Mouse (Mus musculus) urinary bladder, postnatal 14 days (tissue): ENCODE results near the gene Rab6b.
"Not testable (repeated sequence)": the region's sequence is repeated elsewhere in the genome, so short reads cannot be mapped to it uniquely, and the experiment has no call there.

ENCODE experiments used
- DNase-seq: peaks from one replicate; pipeline ENCODE4 v3.0.0; 2021; ENCODE audit warnings: low spot score

Rab6b gene

DNA sequence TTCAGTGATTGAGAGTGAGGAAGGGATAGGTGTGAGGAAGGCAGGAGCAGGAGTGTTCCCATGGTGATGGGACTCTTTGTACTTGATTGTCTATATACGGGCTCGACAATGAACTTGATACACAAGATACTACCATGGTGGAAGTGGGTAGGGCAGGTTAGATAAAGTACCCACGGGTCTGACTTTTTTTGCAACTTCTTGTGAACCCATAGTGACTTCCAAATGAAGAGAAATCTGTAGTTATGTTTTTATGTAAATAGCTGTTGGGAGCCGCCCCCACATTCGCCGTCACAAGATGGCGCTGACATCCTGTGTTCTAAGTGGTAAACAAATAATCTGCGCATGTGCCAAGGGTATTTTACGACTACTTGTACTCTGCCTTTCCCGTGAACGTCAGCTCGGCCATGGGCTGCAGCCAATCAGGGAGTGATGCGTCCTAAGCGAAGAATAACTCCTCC lies 3.2 kb upstream of the Rab6b start:
- not testable (repeated sequence) for DNase-seq

DNA sequence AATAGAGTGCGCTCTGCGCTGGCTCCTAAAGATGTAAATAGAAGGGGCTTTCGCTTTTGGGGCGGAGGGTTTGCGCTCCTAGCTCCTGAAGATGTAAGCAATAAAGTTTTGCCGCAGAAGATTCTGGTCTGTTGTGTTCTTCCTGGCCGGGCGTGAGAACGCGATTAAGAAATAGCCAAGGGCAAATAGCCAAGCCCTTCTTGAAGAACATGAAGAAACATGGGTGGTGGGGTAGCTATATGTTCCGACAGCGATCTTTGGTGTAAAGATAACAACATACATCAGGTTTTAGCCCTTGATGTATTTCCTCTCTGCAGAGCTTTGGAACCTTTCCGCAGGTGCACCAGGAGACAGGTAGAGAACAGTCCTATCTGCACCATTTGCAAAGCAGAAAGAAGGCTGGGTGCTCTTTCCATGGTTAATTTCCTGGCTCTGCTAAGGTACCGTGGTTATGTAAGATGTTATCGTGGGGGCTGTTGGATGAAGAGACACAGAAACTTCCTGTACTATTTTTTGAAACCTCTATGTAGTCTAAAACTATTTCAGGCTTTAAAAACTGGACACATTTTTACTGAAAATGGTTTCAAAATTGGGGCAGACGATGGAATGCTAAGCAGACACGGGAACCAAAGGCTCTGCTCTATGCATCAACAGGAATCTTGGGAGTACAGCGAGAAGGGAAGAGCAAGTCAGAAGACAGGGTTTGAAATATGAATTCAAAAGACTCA lies 2.5 kb upstream of the Rab6b start:
- DNase-seq: no peak

DNA sequence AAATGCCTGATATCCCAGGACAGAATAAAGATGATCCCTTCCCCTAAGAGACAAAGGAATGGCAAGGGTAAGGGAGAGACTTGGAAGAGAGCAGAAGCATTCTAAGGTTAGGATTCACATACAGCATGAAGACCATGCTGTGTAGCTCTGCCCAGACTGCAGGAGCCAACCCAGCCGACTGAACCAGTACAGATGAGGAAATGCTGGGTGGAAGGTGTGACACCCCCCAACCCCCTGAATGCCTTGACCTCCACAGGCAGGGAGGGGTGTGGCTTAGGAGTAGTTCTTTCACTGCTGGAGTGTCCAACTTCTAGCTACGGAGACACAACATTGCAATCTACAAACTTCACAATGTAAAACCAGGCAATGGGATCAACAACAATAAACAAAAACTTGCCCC lies 1.7 kb upstream of the Rab6b start:
- no peak for DNase-seq

DNA sequence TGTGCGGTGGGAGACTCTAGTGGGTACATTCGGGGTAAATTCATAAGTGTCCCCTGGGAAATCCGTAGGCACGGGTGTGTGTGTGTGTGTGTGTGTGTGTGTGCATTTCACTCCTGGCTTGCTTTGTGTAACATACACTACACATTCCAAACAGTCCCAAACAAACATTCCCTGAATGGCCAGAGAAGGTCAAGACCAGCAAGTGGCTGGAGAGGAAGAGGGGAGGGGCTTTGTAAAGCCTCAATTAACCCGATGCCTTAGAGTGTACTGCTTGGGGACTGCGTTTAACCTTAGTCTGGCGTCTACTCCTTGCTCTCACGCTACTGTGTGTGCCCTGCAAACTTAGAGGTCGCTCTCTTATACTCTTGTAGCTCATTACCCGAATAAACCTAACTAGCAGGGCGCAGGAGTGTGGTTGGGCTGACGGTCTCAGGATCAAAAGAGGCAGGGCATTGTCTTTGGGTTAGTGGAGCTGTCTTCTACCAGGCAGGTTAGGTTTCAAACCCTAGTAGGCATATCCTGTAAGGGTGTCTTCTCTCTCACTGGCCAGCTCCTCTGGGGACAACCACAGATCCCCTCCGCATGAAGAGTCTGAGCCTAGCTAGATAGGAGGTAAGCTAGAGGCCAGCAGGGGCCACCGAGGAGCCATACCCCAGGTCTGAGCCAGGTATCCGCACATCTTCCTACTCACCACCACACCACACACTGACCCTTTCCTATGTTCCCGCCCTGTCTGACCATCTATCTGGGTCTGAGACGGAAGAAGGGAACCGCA lies 673 bp upstream of the Rab6b start:
- DNase-seq: no peak

DNA sequence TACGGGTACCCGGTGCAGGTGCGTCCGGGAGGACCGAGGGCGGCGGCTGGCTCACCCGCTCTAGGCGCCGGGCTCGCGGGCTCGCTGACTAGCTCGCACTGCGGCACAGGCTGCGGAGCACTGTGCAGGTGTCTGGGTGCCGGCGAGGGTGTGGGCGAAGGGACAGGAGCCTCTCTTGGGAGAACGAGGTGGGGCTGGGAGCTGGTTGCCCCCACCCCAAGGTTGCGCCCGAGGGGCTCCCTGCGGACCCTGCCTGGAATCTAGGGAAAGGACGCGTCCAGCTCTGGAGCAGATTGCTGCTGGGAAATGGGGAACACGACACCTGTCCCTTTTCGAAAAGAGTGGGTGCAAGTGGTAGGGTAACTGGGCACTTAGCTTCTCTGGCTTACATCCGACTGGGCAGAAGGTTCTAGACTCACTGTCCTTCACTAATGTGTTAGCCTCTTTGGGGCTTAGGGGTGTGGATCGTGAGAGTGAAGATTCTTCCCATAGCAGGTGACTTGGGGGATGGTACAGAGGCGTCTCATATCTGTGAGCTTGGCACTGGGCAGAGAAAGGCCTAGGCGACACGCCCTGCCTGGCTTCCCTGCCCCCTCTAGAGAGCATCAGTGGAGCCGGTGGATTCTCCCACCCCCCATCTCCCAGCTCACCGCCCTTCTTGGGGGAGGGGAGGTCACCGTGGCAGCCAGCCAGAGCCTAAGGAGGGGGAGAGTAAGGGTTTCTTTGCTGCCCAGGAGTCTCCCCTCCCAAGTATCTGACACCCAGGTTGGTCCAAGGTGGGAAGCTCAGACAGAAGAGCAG lies 1.1 kb downstream of the Rab6b start:
- no peak for DNase-seq

DNA sequence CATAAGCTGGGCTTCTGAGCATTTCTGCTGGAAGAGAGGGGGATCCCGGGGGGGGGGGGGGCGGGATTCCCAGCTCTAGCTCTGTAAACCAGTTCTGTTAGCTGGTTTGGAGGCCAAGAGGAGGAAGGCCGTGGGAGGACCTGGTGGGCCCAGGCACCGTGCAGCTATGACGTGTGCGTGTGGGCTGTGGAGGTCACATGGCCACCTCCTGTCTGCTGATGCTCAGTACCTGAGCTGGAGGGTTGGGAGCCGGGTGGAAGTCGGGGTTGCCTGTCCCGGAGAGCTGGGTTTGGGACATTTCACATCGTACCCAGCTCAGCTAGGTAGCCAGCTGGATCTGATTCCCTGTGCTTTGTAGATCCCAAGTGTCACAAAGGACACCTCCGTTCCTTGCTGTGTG lies 1.8 kb downstream of the Rab6b start:
- DNase-seq: no peak

DNA sequence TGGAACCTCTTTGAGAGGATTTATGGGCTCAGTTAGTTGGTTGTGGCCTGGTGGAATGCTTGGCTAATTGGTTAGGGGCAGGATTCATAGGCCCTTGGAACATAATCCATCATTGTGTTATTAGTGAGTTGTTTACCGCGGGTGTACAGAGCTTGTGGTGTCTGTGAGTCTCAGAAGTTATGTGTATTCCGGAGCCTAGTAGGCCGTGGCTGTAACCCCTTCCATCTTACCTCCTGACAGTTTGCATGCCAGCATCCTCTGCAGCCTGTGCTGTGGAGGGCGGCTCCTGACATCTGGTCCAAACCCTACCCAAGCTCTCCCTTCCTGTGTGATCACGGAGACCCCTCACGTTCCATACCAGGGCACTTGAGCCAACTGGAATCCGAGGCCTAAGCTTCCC lies 2.7 kb downstream of the Rab6b start:
- DNase-seq: no peak

DNA sequence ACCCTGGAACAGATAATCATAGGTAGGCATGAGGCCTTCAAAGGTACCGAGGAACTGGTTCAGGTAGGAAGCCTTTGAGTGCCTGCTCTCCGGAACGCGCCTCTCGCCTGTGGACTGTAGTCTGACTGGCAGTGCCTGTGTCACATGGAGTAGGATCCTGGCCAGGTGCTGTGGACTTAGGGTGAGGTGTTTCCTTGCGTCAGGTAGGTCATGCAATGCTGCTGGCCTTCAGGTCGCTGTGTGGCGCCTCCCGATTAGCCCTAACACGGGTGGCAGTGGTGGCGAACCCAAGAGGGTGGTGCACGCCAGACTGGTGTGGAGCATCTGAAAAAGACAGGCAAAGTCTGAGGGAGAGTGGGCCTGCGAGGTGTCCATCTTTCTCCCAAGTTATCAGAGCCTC lies 3.3 kb downstream of the Rab6b start:
- no peak for DNase-seq

DNA sequence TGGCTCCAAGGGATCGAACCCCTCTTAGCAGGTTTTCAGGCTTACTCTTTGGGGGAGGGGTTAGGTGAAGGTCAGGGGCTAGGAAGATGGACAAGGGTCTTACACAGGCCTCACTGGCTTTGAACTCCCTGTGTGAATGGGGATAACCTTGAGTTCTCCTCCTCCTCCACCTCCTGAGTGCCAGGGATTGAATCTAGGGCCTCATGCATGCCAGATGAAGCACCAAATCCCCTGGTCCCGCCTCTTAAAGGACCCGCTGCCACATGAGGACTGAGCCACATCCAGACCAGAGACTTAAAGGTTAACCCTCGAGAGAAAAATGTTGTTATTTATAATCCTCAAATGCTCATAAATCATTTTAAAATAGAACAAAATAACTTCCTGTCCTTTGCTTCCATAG lies 5.4 kb downstream of the Rab6b start:
- no peak for DNase-seq

DNA sequence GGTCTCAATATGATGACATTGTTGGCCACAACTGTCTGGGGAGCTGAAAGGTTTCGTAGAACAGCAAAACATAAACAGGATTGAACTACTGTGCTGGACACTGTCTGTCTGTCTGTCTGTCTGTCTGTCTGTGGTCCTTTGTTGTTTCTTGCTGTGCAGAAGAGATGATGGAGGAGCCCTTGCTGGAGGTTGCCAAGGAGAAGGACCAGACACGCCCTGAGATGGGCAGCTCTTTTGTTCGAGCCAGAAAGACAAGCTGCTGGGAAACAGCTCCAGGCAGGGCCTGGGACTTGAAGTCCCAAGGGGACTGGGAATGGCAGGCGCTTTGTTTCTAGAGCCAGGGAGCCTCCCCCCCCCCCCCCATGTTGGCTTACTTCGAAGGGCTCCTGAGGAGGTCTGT lies 5.9 kb downstream of the Rab6b start:
- DNase-seq: no peak

DNA sequence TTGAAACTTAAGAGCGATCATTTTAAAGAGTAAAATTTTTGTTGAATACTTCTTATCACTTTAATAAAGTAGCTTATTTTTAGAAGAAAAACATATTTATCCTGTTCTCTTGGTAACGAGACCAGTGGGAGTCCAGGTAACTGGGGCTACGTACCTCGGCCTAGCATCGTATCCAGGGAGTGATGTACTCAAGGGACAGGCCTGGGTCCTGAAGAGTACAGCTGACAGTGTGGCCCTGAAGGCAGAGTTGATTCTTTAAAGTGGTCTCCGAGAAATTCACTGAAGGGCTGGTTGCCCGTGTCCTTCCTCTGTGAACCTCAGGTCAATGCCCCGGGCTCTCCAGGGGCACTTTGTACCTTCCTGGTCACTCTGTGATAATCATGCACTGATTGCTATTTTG lies 6.4 kb downstream of the Rab6b start:
- no peak for DNase-seq

DNA sequence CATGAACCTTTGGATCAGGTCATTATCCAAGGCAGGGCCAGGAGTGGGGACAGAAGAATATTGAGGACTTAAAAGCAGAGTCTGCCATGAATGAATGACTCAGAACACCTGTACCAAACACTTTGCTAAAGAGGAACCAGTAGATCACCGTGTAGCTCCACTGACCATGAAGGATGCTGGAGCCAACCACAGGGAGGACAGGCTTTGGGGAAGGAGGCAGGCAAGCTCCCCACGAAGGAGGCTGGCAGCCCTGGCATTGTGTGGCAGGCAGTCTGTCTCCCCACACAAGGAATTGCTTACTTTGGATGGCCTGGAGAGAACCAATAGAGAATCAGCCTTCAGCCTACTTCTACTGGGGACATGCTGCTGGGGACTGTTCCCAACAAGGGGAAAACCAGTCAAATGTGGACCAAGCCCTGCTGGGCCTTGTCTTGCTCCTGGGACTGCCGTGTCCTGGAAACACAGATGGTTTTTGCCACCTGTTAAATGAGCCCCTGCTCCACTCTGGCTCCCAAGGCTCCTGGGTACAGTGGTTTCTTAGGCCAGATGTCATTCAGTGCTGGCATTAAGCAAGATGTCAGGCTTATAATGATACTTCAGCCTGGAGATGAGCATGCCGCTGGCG lies 7.2 kb downstream of the Rab6b start:
- no peak for DNase-seq

DNA sequence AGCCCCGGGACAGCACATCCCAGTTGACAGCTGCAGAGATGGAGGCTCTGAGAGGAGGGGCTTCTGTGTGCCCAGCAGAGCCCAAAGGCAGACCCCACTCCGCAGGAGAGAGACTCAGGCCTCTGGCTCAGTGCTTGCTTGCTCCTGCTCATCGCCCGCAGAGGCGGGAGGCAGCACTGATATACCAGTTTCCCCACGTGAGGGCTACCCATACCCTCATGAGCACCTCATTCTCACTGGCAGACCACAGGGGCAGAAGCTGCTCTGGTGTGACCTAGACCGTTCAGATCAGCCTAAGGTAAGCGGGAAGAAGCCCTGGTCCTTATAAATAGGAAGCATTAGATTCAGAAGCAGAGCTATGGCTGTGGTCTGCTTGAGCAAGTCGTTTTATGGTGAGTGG lies 8.2 kb downstream of the Rab6b start:
- no peak for DNase-seq

DNA sequence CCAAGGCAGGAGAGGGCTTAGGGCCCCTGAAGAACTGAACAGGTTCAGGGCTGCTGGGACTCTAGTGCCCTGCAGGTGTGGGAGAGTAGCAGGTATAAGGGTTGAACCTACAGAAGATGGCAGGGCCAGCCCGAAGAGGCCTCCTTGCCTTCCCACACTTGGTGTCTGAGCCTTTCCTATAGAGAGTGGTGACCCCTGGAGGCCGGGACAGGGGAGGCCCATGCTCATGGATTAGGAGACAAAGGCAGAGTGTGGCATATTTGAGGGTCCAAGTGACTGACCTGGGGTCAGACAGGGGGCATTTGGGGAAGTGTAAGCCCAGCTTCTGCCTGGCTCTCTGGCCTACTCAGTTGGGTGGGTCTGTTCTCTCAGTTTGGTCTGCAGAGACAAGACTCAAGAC lies 8.6 kb downstream of the Rab6b start:
- no peak for DNase-seq

DNA sequence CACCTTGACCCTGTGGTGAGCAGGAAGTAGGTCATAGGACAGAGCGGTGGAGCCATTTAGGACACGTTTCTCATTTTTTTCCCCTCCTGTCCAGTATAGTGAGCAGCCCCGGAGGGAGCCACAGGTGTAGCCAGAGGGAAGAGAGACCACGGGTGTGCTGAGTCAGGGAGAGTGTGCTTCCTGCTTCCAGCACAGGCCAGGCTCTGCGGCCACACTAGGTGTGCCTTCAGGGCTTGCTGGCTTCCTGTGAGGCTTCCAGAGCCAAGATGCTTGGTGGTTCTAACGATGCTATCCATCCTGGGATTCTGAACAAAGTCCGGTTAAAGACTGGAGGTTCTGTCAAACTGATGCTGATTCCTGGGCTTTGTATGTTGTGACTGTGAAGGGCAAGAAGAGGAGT lies 10.0 kb downstream of the Rab6b start:
- DNase-seq: no peak

DNA sequence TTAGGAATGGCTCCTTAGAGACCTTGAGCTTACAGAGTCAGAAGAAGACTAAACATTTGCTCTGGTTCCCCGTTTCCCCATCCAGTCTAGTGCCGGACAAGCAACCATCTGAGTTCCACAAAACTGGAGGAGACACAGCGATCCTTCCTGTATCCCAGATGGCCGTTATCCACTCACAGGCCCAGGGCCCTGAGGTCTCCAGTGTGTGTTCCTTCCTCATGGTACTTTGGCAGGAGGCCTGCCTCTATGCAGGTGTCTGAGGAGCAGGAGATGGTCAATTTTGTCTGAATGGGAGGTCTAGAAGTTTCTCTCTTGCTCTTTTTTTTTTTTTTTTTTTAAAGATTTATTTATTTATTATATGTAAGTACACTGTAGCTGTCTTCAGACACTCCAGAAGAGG lies 13.2 kb downstream of the Rab6b start:
- no peak for DNase-seq

DNA sequence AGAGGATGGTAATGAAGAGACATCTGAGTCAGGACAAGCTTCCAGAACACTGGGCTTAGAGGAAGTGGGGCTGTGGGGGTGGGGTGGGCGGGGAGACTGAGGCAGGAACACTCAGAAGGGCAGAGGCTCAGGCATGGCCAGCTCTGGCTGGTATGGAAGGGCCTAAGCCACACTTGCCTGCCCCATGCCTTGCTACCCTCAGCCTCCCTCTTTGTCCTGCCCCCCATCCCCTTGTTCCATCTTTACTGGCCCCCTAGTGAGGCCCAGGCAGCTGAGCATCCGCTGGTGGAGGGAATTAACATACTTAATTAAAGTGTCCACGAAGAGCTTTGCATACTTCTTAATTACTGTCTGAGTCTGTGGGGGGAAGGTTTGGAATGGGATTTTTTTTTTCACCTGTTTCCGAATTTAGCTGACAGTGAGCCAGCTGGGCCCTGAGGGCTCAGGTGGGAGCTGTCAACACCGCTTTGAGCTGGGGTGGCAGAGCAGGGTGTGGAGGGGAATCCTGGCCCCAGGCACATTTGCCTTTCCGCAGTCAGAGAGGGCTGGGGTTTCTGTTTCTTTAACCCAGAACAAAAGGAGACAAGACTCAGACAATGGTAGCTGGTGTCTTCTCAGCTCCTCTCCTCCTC lies 22.0 kb downstream of the Rab6b start:
- no peak for DNase-seq

DNA sequence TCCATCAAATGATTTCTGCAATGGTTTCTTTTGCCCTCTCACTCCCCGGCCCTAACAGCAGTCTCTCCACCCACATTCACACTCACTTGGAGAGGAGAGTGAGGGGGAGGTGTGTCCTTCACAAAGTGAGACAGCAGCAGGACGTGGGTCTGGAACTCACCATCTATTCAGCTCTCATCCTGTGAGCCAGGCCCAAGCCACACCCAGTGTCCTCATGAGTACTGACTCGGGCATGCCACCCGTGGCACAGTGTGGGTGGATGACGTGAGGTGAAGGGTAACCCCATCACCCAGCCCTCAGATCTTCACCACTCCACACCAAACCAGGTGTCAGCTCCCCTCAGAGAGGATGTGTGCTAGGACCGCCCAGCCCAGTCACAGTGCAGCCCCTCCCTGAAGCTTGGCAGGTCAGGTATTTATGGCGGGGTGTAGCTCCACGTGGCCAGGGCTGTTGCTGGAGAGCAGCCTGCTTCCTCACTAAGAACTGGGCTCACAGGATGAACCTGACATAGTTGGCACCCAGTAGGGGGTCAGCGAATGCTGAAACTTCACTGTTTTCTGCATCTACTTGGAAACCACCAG lies 23.0 kb downstream of the Rab6b start:
- DNase-seq: no peak

DNA sequence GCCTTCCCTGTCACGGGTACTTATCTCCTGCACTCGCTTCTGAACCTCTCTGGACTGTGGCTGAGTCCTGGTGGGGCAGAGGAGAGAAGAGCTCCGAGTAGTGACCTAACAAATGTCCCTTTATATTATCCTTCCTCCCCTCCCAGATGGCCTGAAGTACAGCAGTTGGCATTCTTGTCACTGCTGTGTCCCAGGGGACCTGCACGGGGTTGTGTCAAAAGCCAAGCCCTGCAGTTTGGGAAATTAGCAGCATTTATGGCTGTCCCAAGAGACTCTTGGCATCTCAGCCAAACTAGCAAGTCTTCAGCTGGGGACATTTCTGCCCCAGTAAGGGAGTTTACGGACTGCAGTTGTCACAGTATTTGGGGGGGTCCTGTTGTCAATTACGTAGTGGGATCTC lies 27.9 kb downstream of the Rab6b start:
- DNase-seq: no peak

DNA sequence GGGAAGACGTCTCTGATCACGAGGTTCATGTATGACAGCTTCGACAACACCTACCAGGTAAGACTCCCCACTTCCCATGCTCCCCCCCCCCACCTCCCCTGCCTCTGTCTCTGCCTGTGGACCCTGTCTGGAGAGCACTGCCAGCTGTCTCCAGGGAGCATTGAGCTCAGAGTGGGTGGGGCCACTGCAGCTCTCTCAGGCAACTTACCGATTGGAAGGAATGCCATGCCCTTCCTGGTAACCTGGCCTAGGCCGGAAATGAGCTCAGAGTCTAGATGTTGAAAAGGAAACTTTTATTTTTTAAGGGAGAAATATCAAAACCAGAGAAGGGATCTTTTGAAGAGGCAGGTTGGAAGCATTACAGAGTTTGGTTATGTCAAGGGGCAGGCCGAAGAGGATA lies 28.8 kb downstream of the Rab6b start:
- DNase-seq: no peak

DNA sequence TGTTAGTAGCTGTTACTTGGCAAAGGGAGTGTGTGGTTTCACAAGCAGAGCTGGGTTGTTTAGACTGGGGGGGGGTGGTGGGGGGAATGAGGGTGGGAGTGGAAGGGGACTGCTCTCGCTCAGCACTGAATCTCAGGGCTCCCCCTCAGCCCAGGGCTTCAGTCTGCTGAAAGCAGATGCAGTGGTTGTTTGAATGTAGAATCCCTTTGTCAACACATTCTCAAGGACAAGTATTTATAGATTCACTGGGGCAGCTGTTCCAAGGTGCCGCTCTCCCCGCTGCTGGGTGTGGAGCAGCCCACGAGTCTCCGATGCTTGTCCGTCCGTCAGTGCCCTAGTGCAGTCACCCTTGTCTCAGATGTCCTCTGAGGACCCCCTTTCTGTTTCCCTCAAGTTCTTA lies 29.7 kb downstream of the Rab6b start:
- no peak for DNase-seq

DNA sequence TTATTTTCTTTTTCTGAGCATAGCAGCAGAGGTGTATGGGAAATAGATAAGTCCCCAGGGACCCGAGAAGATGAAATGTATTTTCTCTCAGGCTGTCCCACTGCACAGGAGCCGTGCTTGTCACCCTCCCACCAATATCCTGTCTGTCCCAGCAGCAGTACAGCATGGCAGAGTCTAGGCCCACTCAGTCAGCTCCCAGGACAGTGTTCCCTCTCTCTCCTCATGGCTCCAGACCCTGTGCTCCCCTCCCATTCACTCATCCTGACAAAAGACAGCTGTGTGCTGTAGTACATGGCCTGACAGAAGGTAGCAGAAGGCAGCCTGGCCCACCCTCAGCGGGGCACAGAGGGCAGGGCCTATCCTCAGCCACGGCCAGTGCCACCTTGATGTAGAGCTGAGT lies 32.3 kb downstream of the Rab6b start:
- DNase-seq: no peak
